Mouse (Mus musculus): ENCODE measurements around the gene Rrn3. TPM values are rescaled to one million over a fixed set of nuclear protein-coding genes. Genes with fewer than 3 reads are reported as not detected.

Rrn3 gene
- polyA plus RNA-seq, 1 experiment: 33.0 TPM

DNA sequence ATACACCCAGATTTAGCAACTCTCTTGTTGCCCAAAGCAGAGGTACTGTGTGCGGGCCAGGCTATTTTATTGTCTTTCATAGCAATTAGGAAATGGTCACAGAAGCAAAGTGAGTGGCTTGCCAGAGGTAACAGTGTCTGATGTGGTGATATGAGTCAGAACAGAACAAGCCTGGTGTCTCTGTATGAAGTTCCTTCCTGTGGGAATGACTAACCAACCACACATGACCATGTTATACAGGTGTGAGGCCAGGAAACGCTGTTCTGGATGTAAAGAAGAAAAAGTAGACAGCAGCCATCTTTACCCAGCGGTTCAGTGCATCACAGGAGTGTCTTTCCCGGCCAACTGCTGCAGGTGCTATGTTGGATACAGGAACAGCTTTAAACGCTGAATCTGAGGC is 64.5 kb downstream of the Rrn3 start:
- no peak for DNase-seq (ENCODE audit: extremely low spot score in 1 of 2, low spot score in 1 of 2)

- DNase-seq (ENCODE audit: extremely low spot score in 1 of 2, low spot score in 1 of 2): no peak
Observed at GRCm38 (mm10) chr16:13846675-13847074, 66.2 kb downstream of the Rrn3 start.

GRCm38 (mm10) chr16:13848310-13848709 is 67.8 kb downstream of the Rrn3 start:
- DNase-seq (ENCODE audit: extremely low spot score in 1 of 2, low spot score in 1 of 2): no peak

DNA sequence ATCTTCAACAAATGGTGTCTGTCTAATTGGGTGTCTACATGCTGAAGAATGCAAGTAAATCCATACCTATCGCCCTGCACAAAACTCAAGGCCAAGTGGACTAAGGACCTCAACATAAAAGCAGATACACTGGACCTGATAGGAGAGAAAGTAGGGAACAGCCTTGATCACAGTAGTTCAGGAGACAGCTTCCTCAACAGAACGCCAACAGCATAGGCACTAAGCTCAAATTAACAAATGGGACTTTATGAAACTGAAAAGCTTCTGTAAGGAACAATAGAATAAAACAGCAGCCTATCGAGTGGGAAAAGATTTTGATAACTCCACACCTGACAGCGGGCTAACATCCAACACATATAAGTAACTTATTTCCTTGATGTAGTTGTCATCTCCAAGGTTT is 70.9 kb downstream of the Rrn3 start:
- no peak for DNase-seq (ENCODE audit: extremely low spot score in 1 of 2, low spot score in 1 of 2)

DNA sequence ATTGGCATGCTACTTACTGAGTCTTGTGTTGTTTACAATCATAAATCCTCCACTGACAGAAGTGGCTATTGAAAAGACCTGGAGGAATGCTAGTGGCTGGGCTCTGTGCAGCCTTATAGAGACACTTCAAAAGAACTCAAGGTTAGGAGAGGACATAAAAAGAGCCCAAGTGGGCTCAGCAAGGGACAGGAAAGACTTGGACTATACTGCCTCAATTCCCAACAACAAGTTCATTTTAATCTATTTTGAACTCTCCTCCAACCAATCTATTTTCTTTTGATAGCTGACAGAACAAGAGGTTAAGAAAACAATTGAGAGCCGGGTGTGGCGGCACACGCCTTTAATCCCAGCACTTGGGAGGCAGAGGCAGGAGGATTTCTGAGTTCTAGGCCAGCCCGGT is 73.4 kb downstream of the Rrn3 start:
- DNase-seq (ENCODE audit: extremely low spot score in 1 of 2, low spot score in 1 of 2): no peak

Other genes starting within 250 kb of the Rrn3 start
- 26.8 and 27.0 TPM in 2 replicates for gene Parn, start 112.5 kb upstream of the Rrn3 start, polyA plus RNA-seq (2012; rRNA removed)
- gene Bfar, start 108.8 kb upstream of the Rrn3 start, polyA plus RNA-seq (2012; rRNA removed): 38.1 and 44.1 TPM in 2 replicates
- gene 3110001I22Rik, start 108.8 kb upstream of the Rrn3 start, polyA plus RNA-seq (2012; rRNA removed): 2.0 and 2.3 TPM in 2 replicates
- gene Pla2g10, start 49.7 kb upstream of the Rrn3 start, polyA plus RNA-seq (2012; rRNA removed): not detected in 2 replicates
- 97.1 and 115 TPM in 2 replicates for gene Ntan1, start 38.1 kb downstream of the Rrn3 start, polyA plus RNA-seq (2012; rRNA removed)
- 71.9 and 72.0 TPM in 2 replicates for gene Pdxdc1, start 122.4 kb downstream of the Rrn3 start, polyA plus RNA-seq (2012; rRNA removed)
- 45.7 TPM in 2 replicates for gene Mpv17l, start 122.5 kb downstream of the Rrn3 start, polyA plus RNA-seq (2012; rRNA removed)
- 200 and 209 TPM in 2 replicates for gene 2900011O08Rik, start 205.9 kb downstream of the Rrn3 start, polyA plus RNA-seq (2012; rRNA removed)
- 1.6 and 2.0 TPM in 2 replicates for gene Ifitm7, start 206.2 kb downstream of the Rrn3 start, polyA plus RNA-seq (2012; rRNA removed)